Mouse (Mus musculus) E14TG2a.4 (cell line): ENCODE data around the gene Slc12a9.

ENCODE experiments used
- CTCF ChIP-seq: conservative IDR thresholded peaks from 2 replicates; pipeline ENCODE4 v1.5.1; 2014; ENCODE audit warnings: low read length
- NANOG ChIP-seq: IDR thresholded peaks from 2 replicates; pipeline ENCODE4 v1.6.1; 2014; ENCODE audit warnings: borderline replicate concordance, low read length, mixed read lengths

DNA sequence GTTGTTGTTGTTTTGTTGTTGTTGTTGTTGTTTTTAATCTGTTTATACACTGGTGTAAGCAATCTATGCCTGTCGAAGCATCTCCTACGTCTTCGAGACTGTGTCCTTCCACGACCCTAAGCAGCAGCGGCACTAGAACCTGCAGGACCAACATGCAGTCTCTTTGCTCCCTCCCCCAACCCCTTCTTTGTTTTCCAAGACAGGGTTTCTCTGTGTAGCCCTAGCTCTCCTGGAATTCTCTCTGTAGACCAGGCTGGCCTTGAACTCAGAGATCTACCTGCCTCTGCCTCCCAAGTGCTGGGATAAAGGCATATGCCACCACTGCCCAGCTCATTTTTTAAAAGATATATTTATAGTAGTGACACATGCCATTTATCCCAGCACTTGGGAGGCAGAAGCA lies 10.0 kb upstream of the Slc12a9 start:
- TF ChIP-seq NANOG (no peak), CTCF (no peak)
